Mouse (Mus musculus): ENCODE measurements around the gene Mbnl2. TPM values are rescaled to one million over a fixed set of nuclear protein-coding genes. Genes with fewer than 3 reads are reported as not detected.
A peak's percentile ranks its signal among the peaks of the same experiment; 100 is the strongest.

Mbnl2 gene
- total RNA-seq, 2 experiments from 2014 or later: 248 to 251 TPM

DNA sequence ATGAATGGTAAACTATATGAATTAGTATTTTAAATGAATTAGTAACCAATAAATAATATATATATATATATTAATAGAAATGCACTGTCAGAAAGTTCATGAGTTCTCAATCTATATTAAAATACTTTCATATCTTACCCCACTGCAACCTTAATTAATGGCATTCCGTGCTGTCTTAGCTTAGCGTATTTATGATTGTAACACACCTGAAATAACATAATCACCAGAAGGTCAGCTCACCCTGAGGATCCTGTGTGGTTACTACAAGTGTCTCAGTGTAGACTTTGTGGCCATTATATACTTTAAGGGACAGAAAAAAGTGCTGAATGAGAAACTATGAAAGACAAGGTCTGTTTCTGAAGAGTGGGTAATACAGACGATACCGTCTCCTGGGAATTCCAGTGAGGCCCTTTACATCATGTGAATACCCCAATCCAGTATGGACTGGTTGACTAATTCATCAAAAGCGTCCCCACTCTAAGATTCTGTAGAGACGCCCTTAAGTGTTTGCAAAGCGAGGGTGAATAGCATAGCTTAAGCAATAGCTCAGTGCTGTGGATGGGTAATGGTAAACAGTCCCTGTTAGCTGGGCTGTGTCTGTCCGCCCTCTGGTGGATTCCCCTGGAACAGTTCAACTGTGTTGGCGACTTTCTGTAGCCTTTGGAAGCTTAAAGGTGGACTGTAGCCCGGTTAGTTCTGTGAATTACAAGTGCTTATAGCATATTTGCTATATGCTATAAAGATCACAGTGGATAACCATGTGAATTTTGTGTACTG, 122.6 kb downstream of the Mbnl2 start:
- intact Hi-C loops (cut with DNase I): loop anchor here (1.0 to 5.0 kb wide), 4 partner anchors 133 to 321 kb away; no protein-coding TSS in a partner anchor

DNA sequence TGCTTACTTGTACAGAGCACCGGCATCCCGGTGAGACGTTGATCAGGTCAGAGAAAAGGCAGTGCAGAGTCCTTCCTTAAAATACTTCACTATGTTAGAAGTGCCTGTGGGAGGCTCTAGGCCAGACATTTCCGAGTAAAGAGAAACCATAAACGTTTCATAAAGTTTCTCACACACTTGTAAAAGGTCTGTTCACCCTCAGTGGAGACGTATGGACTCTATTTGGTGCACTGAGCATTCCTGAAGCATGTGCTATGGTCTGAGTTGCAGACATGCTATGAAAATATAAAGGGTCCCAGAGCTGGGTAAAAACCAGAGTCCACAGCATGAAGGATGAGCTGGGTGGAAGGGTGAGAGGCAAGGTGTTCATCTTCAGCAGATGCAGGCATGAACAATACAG, 124.1 kb downstream of the Mbnl2 start:
- TF ChIP-seq CTCF (IDR thresholded peaks at IDR 0.05): no peak
- intact Hi-C loops (cut with DNase I): loop anchor here (2.0 to 5.0 kb wide), 3 partner anchors 135 to 323 kb away; no protein-coding TSS in a partner anchor
- DNase-seq (ENCODE audit: extremely low spot score in 1 of 2, low spot score in 2 of 2): no peak
- Histone ChIP-seq H3K27ac (no peak overlapping the region), H3K4me3 (no peak overlapping the region)

More for the DNA sequence above, 122.6 kb downstream of the Mbnl2 start:
- DNase-seq (ENCODE audit: extremely low spot score in 1 of 2, low spot score in 2 of 2): peak; percentile 74 to 75
- TF ChIP-seq CTCF (IDR thresholded peaks at IDR 0.05): peak; percentile 95
- Histone ChIP-seq H3K27ac (no peak overlapping the region; the same call in 1 of the 2 replicates), H3K4me3 (no peak overlapping the region)

- no peak for DNase-seq (ENCODE audit: extremely low spot score in 1 of 2, low spot score in 2 of 2)
- no peak for TF ChIP-seq CTCF (IDR thresholded peaks at IDR 0.05)
- H3K27ac ChIP-seq: no peak overlapping the region
- H3K4me3 ChIP-seq: no peak overlapping the region
- intact Hi-C loops (cut with DNase I): no loop called here
Measured at GRCm38 (mm10) chr14:120401158-120401557, 125.7 kb downstream of the Mbnl2 start.

DNA sequence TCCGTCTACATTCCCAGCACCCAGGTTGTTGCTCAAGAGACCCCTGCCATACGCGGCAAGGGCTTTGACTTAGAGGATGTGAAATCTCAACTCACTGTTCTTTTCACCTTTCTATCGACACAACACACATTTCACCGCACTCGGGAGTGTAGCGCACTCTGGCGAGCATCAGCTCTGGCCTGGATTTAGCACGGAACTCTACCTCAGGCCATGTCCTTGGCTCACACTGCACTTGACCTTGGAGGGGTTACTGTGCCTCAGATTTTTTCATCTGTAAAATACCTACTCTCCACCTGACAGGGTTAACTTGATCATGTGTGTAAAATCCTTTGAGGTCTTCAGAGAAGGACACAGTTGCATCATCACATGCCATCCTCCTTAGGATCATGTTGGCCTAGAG, 127.2 kb downstream of the Mbnl2 start:
- no peak for DNase-seq (ENCODE audit: extremely low spot score in 1 of 2, low spot score in 2 of 2)
- intact Hi-C loops (cut with DNase I): no loop called here
- no peak for TF ChIP-seq CTCF (IDR thresholded peaks at IDR 0.05)
- Histone ChIP-seq H3K27ac (no peak overlapping the region), H3K4me3 (no peak overlapping the region)

GRCm38 (mm10) chr14:120404364-120404763, 128.9 kb downstream of the Mbnl2 start:
- Histone ChIP-seq H3K4me3 (no peak overlapping the region), H3K27ac (no peak overlapping the region)
- intact Hi-C loops (cut with DNase I): no loop called here
- DNase-seq (ENCODE audit: extremely low spot score in 1 of 2, low spot score in 2 of 2): no peak
- TF ChIP-seq CTCF (IDR thresholded peaks at IDR 0.05): peak; percentile 25

DNA sequence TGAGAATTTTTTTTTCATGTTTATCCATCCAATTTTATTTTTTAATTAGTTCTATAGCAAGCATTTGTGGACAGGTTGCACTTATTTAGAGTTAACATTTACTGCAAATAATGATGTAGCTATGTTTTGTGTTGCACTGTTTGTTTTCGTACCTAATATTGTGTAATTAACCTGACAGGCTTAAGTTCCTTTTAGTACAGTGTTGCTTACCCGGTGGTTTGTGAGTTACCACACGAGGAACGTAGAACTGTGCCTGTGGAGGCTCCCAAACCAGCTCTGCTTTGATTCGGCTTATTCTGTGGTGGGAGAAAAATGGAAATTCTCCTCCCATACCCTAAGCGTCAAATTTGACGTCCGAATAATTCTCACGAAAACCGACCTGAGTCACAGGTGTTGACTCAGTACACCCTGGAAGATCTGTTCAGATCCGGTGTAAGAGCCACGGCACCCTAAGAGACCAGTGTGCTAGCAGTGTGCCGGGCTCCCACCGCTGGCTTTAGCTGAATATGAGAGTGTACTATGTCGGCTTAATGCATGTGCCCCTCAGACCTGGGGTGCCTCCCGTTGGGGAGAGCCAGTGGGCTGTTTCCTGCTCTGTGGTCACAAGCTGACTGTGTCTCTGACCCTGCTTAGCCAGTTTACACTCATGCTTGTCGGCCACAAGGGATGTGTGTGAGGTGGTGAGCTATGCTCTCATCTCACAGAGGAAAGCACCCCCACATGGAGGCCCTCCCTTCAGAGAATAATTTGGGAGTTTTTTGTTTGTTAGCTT, 129.5 kb downstream of the Mbnl2 start:
- intact Hi-C loops (cut with DNase I): no loop called here
- no peak overlapping the region for H3K4me3 ChIP-seq
- H3K27ac ChIP-seq: no peak overlapping the region
- TF ChIP-seq CTCF (IDR thresholded peaks at IDR 0.05): no peak
- DNase-seq (ENCODE audit: extremely low spot score in 1 of 2, low spot score in 2 of 2): no peak

DNA sequence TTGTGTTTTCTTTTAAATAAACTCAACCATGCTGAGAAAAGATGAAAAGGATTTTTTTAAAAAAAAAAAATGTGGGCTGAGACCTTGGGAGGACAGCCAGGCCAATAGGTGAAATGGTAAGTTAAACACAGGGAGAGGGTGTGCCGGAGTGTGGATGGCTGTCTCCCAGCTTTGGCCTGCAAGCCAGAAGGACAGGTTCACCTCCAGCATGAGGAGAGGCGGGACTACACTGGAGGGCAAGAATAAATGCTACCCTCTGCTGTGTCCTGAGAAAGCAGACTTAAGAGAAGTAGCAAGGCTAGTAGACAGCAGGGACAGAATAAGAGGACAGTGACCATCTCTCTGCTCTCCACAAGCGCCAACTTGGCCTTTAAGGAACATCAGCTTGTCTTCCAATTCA, 130.1 kb downstream of the Mbnl2 start:
- TF ChIP-seq CTCF (IDR thresholded peaks at IDR 0.05): no peak
- Histone ChIP-seq H3K27ac (no peak overlapping the region), H3K4me3 (no peak overlapping the region)
- DNase-seq (ENCODE audit: extremely low spot score in 1 of 2, low spot score in 2 of 2): no peak
- intact Hi-C loops (cut with DNase I): no loop called here

GRCm38 (mm10) chr14:120406271-120406670, 130.8 kb downstream of the Mbnl2 start:
- intact Hi-C loops (cut with DNase I): no loop called here
- H3K27ac ChIP-seq: no peak overlapping the region
- no peak for TF ChIP-seq CTCF (IDR thresholded peaks at IDR 0.05)
- H3K4me3 ChIP-seq: no peak overlapping the region
- DNase-seq (ENCODE audit: extremely low spot score in 1 of 2, low spot score in 2 of 2): no peak

GRCm38 (mm10) chr14:120406820-120407219, 131.4 kb downstream of the Mbnl2 start:
- TF ChIP-seq CTCF (IDR thresholded peaks at IDR 0.05): no peak
- no peak overlapping the region for H3K4me3 ChIP-seq
- no peak for DNase-seq (ENCODE audit: extremely low spot score in 1 of 2, low spot score in 2 of 2)
- intact Hi-C loops (cut with DNase I): no loop called here
- no peak overlapping the region for H3K27ac ChIP-seq

GRCm38 (mm10) chr14:120409854-120410253, 134.4 kb downstream of the Mbnl2 start:
- no peak for TF ChIP-seq CTCF (IDR thresholded peaks at IDR 0.05)
- Histone ChIP-seq H3K27ac (peak overlapping the region; percentile 74), H3K4me3 (no peak overlapping the region)
- peak in 1 of 2 experiments; percentile 62 for DNase-seq (ENCODE audit: extremely low spot score in 1 of 2, low spot score in 2 of 2)
- intact Hi-C loops (cut with DNase I): loop anchor here (1.0 kb wide), 1 partner anchor 67 kb away; no protein-coding TSS in a partner anchor

- no peak for TF ChIP-seq CTCF (IDR thresholded peaks at IDR 0.05)
Measured at GRCm38 (mm10) chr14:120416886-120417285, 141.4 kb downstream of the Mbnl2 start.

GRCm38 (mm10) chr14:120418964-120419363, 143.5 kb downstream of the Mbnl2 start:
- no peak for TF ChIP-seq CTCF (IDR thresholded peaks at IDR 0.05)
- no peak for DNase-seq (ENCODE audit: extremely low spot score in 1 of 2, low spot score in 2 of 2)
- intact Hi-C loops (cut with DNase I): no loop called here
- Histone ChIP-seq H3K4me3 (no peak overlapping the region), H3K27ac (no peak overlapping the region)

More at GRCm38 (mm10) chr14:120416886-120417285, 141.4 kb downstream of the Mbnl2 start:
- no peak for DNase-seq (ENCODE audit: extremely low spot score in 1 of 2, low spot score in 2 of 2)
- no peak overlapping the region for H3K4me3 ChIP-seq
- H3K27ac ChIP-seq: no peak overlapping the region
- intact Hi-C loops (cut with DNase I): no loop called here
